Mouse (Mus musculus): ENCODE results near the gene Tcp10c. TPM values are rescaled to one million over a fixed set of nuclear protein-coding genes. Genes with fewer than 3 reads are reported as not detected.
A peak's percentile ranks its signal among the peaks of the same experiment; 100 is the strongest.
"Not testable (repeated sequence)": the region's sequence is repeated elsewhere in the genome, so short reads cannot be mapped to it uniquely, and the experiment has no call there.

The Tcp10c gene
- total RNA-seq (2021), result not detected

GRCm38 (mm10) chr17:13354521-13354920, at the start of gene Tcp10c:
Tcp10c (plus strand) TSS chr17:13354572.
- intact Hi-C loops (cut with DNase I); DNase-seq (ENCODE audit: extremely low spot score in 1 of 2, low spot score in 2 of 2): not testable (repeated sequence)

- intact Hi-C loops (cut with DNase I), result not testable (repeated sequence)
- peak in 1 of 2 experiments; percentile 47 for DNase-seq (ENCODE audit: extremely low spot score in 1 of 2, low spot score in 2 of 2)
These were observed 46.5 kb upstream of the Tcp10c start for GRCm38 (mm10) chr17:13307852-13308251.

GRCm38 (mm10) chr17:13308344-13308743, 46.0 kb upstream of the Tcp10c start:
- intact Hi-C loops (cut with DNase I); DNase-seq (ENCODE audit: extremely low spot score in 1 of 2, low spot score in 2 of 2): not testable (repeated sequence)

DNA sequence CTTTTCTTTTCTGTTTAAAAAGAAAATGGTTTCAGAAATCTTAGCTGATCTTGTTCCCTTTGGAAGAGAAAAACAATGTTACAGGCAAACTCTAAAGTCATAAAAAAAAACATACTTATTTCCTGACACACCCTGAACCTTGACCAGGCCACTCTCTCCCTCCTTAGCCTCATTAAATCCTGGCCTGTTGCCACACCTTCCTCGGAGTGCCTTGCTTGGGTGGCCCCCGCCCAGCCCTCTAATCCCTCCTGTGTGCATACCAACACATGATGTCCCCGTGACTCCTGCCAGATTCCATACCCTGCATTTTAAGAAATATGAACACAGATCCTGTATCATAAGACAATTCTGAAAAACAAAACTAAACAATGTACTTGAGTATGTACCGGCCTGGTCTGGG, 45.6 kb upstream of the Tcp10c start:
- intact Hi-C loops (cut with DNase I), result not testable (repeated sequence)
- DNase-seq (ENCODE audit: extremely low spot score in 1 of 2, low spot score in 2 of 2), result peak in 1 of 2 experiments; percentile 62

DNA sequence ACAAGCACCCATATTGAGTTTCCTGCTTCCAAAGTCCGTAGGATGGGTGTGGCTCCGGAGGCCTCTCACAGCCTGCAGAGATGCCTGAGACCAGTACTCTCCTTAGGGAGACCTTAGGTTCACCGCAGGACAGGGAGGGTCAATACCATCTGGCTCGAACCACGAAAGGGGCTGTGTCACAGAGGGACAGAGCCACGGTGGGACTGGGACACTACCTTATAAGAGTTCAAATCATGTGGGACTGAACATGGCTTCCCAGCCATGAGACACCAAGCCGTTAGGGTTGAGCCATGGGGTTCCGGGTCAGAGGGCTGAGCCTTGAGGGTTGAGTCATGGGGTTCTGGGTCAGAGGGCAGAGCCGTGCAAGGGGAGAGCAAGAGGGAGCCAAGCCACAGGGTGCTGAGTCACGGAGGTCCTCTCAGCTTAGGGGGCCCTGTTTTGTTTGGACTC, 45.2 kb upstream of the Tcp10c start:
- intact Hi-C loops (cut with DNase I), result not testable (repeated sequence)
- DNase-seq (ENCODE audit: extremely low spot score in 1 of 2, low spot score in 2 of 2), result peak in 1 of 2 experiments; percentile 45

DNA sequence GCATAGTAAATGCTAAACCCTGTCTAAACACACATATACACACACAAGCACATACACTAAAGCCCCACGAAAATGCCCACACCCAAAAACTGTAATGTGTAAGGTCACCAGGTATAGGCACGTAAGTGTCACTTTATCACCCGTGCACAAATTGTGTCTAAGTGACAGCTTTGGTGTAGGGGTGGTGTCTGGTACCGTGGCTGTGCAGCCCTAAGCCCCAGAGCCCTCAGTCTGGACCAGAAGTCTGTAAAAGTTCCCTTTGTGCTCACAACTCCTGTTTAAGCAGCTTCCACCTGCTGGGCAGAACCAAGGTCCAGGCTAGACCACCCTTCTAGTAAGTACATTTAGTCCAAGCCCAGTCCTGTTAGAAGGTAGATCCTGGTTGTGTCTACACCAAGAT, 24.4 kb upstream of the Tcp10c start:
- intact Hi-C loops (cut with DNase I); DNase-seq (ENCODE audit: extremely low spot score in 1 of 2, low spot score in 2 of 2): not testable (repeated sequence)

GRCm38 (mm10) chr17:13331179-13331578, 23.2 kb upstream of the Tcp10c start:
- DNase-seq (ENCODE audit: extremely low spot score in 1 of 2, low spot score in 2 of 2); intact Hi-C loops (cut with DNase I): not testable (repeated sequence)

DNA sequence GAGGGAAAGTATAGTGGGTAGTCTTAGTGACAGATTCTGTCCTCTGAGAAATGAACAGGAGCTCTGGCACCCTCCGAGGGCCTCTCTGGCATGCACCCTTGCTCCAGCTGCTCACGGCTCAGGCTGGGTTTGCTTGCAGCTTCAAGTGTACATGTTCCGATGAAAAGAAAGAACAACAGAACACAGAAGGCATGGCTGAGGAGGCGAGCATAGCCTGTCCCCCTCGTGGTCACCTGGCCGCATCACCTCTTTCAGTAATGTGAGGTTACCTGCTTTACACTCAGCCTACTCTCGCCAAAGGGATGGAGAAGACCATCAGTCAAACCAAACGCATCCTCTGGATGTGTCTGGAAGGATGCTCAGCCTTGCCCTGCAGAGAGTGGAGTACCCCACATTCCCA, 21.9 kb upstream of the Tcp10c start:
- DNase-seq (ENCODE audit: extremely low spot score in 1 of 2, low spot score in 2 of 2); intact Hi-C loops (cut with DNase I): not testable (repeated sequence)

GRCm38 (mm10) chr17:13336979-13337749, 17.2 kb upstream of the Tcp10c start:
- intact Hi-C loops (cut with DNase I), result not testable (repeated sequence)
- DNase-seq (ENCODE audit: extremely low spot score in 1 of 2, low spot score in 2 of 2), result peak; percentile 43 to 48

GRCm38 (mm10) chr17:13337931-13338330, 16.4 kb upstream of the Tcp10c start:
- intact Hi-C loops (cut with DNase I); DNase-seq (ENCODE audit: extremely low spot score in 1 of 2, low spot score in 2 of 2): not testable (repeated sequence)

GRCm38 (mm10) chr17:13340071-13340470, 14.3 kb upstream of the Tcp10c start:
- DNase-seq (ENCODE audit: extremely low spot score in 1 of 2, low spot score in 2 of 2); intact Hi-C loops (cut with DNase I): not testable (repeated sequence)

GRCm38 (mm10) chr17:13345923-13346322, 8.4 kb upstream of the Tcp10c start:
- intact Hi-C loops (cut with DNase I); DNase-seq (ENCODE audit: extremely low spot score in 1 of 2, low spot score in 2 of 2): not testable (repeated sequence)

- DNase-seq (ENCODE audit: extremely low spot score in 1 of 2, low spot score in 2 of 2); intact Hi-C loops (cut with DNase I): not testable (repeated sequence)
These were observed 4.8 kb upstream of the Tcp10c start for GRCm38 (mm10) chr17:13349563-13349962.

DNA sequence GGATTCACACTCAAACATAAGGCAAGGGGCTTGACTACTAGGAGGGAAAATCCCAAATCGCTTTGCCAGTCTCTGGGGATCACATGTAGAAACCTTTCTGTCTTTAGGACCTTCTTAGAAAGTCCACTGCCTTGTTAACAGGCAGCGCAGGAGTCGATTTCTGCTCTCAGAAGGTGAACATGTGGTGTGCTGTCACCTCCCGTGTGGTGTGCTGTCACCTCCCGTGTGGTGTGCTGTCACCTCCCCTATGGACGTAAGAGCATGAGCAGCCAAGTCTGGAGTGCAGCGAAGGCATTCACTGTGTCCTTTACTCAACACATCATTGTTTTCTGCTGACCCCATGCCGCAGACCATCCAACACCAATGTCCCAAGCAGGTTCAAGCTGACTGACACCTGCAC, 1.1 kb upstream of the Tcp10c start:
- DNase-seq (ENCODE audit: extremely low spot score in 1 of 2, low spot score in 2 of 2); intact Hi-C loops (cut with DNase I): not testable (repeated sequence)

- DNase-seq (ENCODE audit: extremely low spot score in 1 of 2, low spot score in 2 of 2); intact Hi-C loops (cut with DNase I): not testable (repeated sequence)
These were observed 8.1 kb downstream of the Tcp10c start for GRCm38 (mm10) chr17:13362489-13362888.

DNA sequence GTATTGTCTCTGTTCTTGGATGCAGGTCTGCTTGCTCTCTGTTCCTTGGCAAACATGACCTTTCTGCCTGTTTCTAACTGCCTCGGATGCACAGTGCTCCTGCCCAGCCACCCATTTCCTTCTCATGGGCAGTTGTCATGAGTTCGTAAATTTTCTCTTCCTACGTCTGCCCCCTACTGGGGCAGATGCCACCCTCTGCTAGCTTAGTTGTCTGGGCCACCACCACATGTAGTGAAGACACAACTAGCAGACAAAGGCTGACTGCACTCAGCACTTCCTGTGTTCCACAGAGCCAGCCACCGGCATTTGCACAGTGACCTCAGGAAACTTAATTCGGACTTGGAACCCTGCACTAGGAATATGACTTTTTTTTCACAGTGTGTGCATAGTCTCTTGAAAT, 9.4 kb downstream of the Tcp10c start:
- DNase-seq (ENCODE audit: extremely low spot score in 1 of 2, low spot score in 2 of 2); intact Hi-C loops (cut with DNase I): not testable (repeated sequence)

DNA sequence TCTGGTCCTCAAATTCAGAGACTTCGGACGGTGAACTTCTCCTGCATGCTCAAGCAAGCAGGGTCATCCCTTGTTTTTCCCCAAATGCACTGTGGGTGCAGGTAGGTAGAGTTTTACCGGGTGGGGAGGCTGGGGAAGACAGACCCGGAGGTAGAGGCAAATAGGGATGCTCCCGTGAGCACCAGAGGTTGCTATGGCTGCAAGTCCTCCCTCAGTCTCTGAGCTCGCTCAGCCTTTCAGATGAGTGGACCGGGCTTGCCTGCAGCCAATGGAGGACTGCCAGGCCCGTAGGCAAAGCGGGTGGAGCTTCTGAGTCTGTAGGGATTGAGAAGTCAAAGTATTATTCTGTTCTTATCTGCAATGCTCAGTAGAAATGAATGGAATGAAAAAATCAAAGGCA, 9.8 kb downstream of the Tcp10c start:
- intact Hi-C loops (cut with DNase I), result not testable (repeated sequence)

DNA sequence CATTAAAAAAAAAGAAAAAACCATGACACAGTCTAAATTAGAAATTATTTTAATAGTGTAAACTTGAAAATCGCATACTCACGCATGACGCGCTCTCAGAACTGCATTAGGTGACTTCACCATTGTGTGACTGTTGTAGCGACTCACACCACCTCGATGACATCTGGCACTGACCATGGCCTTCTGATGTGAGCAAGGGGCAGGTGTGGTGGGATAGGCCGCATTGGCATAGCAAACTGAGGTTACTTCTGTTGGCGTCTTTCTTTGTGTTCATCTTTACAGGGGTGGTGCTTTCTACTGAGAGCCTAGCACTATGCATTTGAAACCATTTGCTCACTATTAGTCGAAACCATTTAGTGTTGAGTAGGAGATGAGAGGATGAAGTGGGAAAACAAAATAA, 12.8 kb downstream of the Tcp10c start:
- DNase-seq (ENCODE audit: extremely low spot score in 1 of 2, low spot score in 2 of 2); intact Hi-C loops (cut with DNase I): not testable (repeated sequence)

More for the DNA sequence above, 9.8 kb downstream of the Tcp10c start:
- DNase-seq (ENCODE audit: extremely low spot score in 1 of 2, low spot score in 2 of 2), result not testable (repeated sequence)

- DNase-seq (ENCODE audit: extremely low spot score in 1 of 2, low spot score in 2 of 2); intact Hi-C loops (cut with DNase I): not testable (repeated sequence)
These were observed 14.3 kb downstream of the Tcp10c start for GRCm38 (mm10) chr17:13368658-13369057.

- DNase-seq (ENCODE audit: extremely low spot score in 1 of 2, low spot score in 2 of 2); intact Hi-C loops (cut with DNase I): not testable (repeated sequence)
These were observed 16.4 kb downstream of the Tcp10c start for GRCm38 (mm10) chr17:13370746-13371145.

Data from left cerebral cortex, postnatal 10 days (tissue).